Mouse (Mus musculus): ENCODE data around the gene Fbxl5.

- TF ChIP-seq CTCF (IDR thresholded peaks at IDR 0.05; ENCODE audit: borderline replicate concordance, insufficient read depth, low read length) (no peak), POLR2A (IDR thresholded peaks at IDR 0.05; ENCODE audit: low read depth, low read length) (no peak)
Observed at GRCm38 (mm10) chr5:43776407-43776806, 45.0 kb downstream of the Fbxl5 start.

Data from embryonic fibroblast, embryonic 13.5 days (primary cell).